ENCODE assay signal across 8 mouse cellular contexts in genomic region chr19:37877511-37878167, GRCm38 (mm10).
DNase-seq lines count a peak whose midpoint lies in the region; ATAC-seq lines count a peak whose summit lies in the region.

No protein-coding gene starts in this region.

- no peak for ATAC-seq in heart, embryonic 14.5 days (ENCODE audit: insufficient number of reproducible peaks, insufficient read depth, low FRiP score, low read depth)
- no peak for ATAC-seq in forebrain, embryonic 15.5 days (replicated peaks)
- ATAC-seq in kidney, embryonic 15.5 days (replicated peaks; ENCODE audit: low FRiP score), result no peak; the same call in 1 of the 2 replicates

- 7% methylated on average over 20 of the region's 20 CpGs for WGBS in heart, embryonic 14.5 days
- 3% methylated on average over 20 of the region's 20 CpGs for WGBS in forebrain, embryonic 15.5 days
- WGBS in kidney, embryonic 15.5 days, result 7% methylated on average over 20 of the region's 20 CpGs

- 0 out of 2 replicates have a peak overlapping the region, but pooled peaks have one; percentile 48 for H3K9ac ChIP-seq in heart, embryonic 14.5 days (ENCODE audit: low read length)
- no peak overlapping the region for H3K9ac ChIP-seq in forebrain, embryonic 15.5 days (replicated peaks)
- no peak overlapping the region for H3K9ac ChIP-seq in kidney, embryonic 15.5 days

- peaks cover 0 to 4% of the 10 kb centered on the region in 2 experiments; a peak in 1 of 4 replicates for H3K4me1 ChIP-seq in heart, embryonic 14.5 days (ENCODE audit: control insufficient read depth in 2 of 2, insufficient read depth in 2 of 2, low read length in 2 of 2)
- peaks cover 17% of the 10 kb centered on the region for H3K4me1 ChIP-seq in forebrain, embryonic 15.5 days
- peaks cover 17% of the 10 kb centered on the region for H3K4me1 ChIP-seq in kidney, embryonic 15.5 days

- H3K4me3 ChIP-seq in heart, embryonic 14.5 days (ENCODE audit: control insufficient read depth in 1 of 2, insufficient read depth in 1 of 2, low read depth in 1 of 2, low read length in 2 of 2), result peak overlapping the region; percentile 8 to 10; a peak in 1 of 4 replicates
- H3K4me3 ChIP-seq in forebrain, embryonic 15.5 days, result peak overlapping the region; percentile 15; the same call in 1 of the 2 replicates
- H3K4me3 ChIP-seq in kidney, embryonic 15.5 days (replicated peaks), result peak overlapping the region; percentile 10; the same call in 1 of the 2 replicates

- H3K9me3 ChIP-seq in heart, embryonic 14.5 days (ENCODE audit: control insufficient read depth, low read length), result no peaks in the 10 kb centered on the region
- no peaks in the 10 kb centered on the region for H3K9me3 ChIP-seq in forebrain, embryonic 15.5 days
- H3K9me3 ChIP-seq in kidney, embryonic 15.5 days (replicated peaks), result no peaks in the 10 kb centered on the region

- H3K27ac ChIP-seq in heart, embryonic 14.5 days (replicated peaks in 1 of 2; ENCODE audit: control insufficient read depth in 1 of 2, insufficient read depth in 1 of 2, low read depth in 2 of 2, low read length in 2 of 2), result no peak overlapping the region
- H3K27ac ChIP-seq in forebrain, embryonic 15.5 days (replicated peaks), result no peak overlapping the region
- H3K27ac ChIP-seq in kidney, embryonic 15.5 days, result no peak overlapping the region

- peaks cover 29% of the 10 kb centered on the region for H3K27me3 ChIP-seq in heart, embryonic 14.5 days (ENCODE audit: control insufficient read depth, insufficient read depth, low read length)
- H3K27me3 ChIP-seq in forebrain, embryonic 15.5 days, result peaks cover 63% of the 10 kb centered on the region
- H3K27me3 ChIP-seq in kidney, embryonic 15.5 days, result peaks cover 41% of the 10 kb centered on the region

- no peaks in the 10 kb centered on the region for H3K36me3 ChIP-seq in heart, embryonic 14.5 days (ENCODE audit: control insufficient read depth, insufficient read depth, low read length)
- no peaks in the 10 kb centered on the region for H3K36me3 ChIP-seq in forebrain, embryonic 15.5 days
- no peaks in the 10 kb centered on the region for H3K36me3 ChIP-seq in kidney, embryonic 15.5 days

- peak overlapping the region; percentile 61 for H3K4me2 ChIP-seq in heart, embryonic 14.5 days (ENCODE audit: low read length)
- H3K4me2 ChIP-seq in forebrain, embryonic 15.5 days (replicated peaks), result peak overlapping the region; percentile 23
- peak overlapping the region; percentile 48 for H3K4me2 ChIP-seq in kidney, embryonic 15.5 days

- no peak for DNase-seq in heart, adult 9 months (ENCODE audit: low spot score in 2 of 2)
- DNase-seq in neural tube, embryonic 10.5 days (ENCODE audit: extremely low spot score, low spot score), result peak; percentile 27
- DNase-seq in right cerebral cortex, postnatal 4 days, result no peak
- DNase-seq in right cerebral cortex, adult 2 months (ENCODE audit: low spot score in 2 of 2), result no peak
- DNase-seq in frontal cortex, postnatal 25 days (ENCODE audit: low spot score in 2 of 2), result no peak
